Mouse (Mus musculus): Measurements from ENCODE around the gene Gpd1.

DNA sequence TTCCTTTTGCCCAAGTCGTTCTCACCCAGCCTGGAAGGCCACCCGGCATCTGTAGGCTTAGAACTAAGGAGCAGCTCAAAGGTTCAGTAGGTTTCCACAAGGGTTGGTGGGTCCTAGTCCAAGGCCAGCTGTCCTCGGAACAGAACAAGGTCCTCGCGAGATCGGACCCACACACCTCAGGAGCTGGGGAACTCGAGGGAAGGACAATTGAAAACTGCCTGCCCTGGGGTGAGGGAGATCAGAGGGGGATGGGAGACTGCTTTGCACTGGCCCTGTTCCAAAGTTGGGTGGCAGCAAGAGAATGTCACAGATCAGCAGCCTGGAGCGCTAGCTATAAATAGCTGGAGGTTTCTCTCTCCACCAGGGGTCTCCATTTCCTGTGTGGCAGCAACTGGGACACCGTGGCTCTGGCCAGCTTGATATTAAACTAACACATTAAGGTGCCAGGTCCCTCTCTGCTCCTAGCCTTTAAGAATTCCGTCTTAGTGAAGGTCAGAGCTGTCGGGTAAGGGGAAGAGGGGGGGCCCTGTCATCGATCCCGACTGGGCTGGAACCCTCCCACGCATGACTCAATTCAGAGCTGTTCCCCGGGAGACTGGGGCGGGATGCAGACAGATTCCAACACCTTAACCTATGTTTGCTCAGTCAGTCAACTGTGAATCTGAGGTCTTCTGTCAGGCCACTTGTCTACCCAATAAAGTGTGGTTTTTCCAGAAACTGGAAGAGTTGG, 7.1 kb downstream of the Gpd1 start:
- TF ChIP-seq HCFC1 (IDR thresholded peaks at IDR 0.05; ENCODE audit: low read depth, low read length) (no peak), EP300 (IDR thresholded peaks at IDR 0.05; ENCODE audit: low read length) (no peak), CTCF (conservative IDR thresholded peaks at IDR 0.05 in 1 of 2, IDR thresholded peaks at IDR 0.05 in 1 of 2; ENCODE audit: low read depth in 2 of 2, low read length in 2 of 2) (peak in 1 of 2 experiments; percentile 59; a peak in 2 of 4 replicates), POLR2AphosphoS2 (IDR thresholded peaks at IDR 0.05; ENCODE audit: low read depth, low read length) (no peak), ETS1 (conservative IDR thresholded peaks at IDR 0.05; ENCODE audit: low read depth, low read length) (no peak), TBP (conservative IDR thresholded peaks at IDR 0.05; ENCODE audit: low read depth, low read length) (no peak), POLR2A (IDR thresholded peaks at IDR 0.05; ENCODE audit: low read depth, low read length) (no peak), NELFE (IDR thresholded peaks at IDR 0.05; ENCODE audit: low read depth, low read length) (no peak), ZNF384 (IDR thresholded peaks at IDR 0.05; ENCODE audit: low read depth, low read length) (no peak), MYC (IDR thresholded peaks at IDR 0.05; ENCODE audit: low read depth, low read length) (no peak), JUND (conservative IDR thresholded peaks at IDR 0.05; ENCODE audit: low read depth, low read length) (no peak), UBTF (IDR thresholded peaks at IDR 0.05; ENCODE audit: low read depth, low read length) (no peak), USF1 (IDR thresholded peaks at IDR 0.05; ENCODE audit: low read depth, low read length) (no peak), CHD1 (IDR thresholded peaks at IDR 0.05; ENCODE audit: low read depth, low read length) (no peak)
